Mouse (Mus musculus) small intestine, adult 2 months (tissue): ENCODE measurements around the gene Dcst1.

Experiments used
- CTCF ChIP-seq: fragments of 200-500 bp; IDR thresholded peaks from 2 replicates; pipeline ENCODE4 v1.5.1; 2012; ENCODE audit warnings: low read depth, mild to moderate bottlenecking, control low read depth, inconsistent platforms, low read length, moderate library complexity, mixed read lengths; ENCODE audit not compliant: insufficient replicate concordance, insufficient read length; ENCODE audit errors: extremely low read depth
- POLR2A ChIP-seq: fragments of 200-500 bp; IDR thresholded peaks from 2 replicates; pipeline ENCODE4 v1.6.1; 2012; ENCODE audit warnings: low read depth, mild to moderate bottlenecking, control low read depth, inconsistent platforms, low read length, moderate library complexity

- TF ChIP-seq CTCF (no peak), POLR2A (no peak)
Measured at GRCm38 (mm10) chr3:89386438-89387420, 21.7 kb upstream of the Dcst1 start.
